In genomic region chr10:78049519-78050035, GRCm38 (mm10) we compare ENCODE assay signal across 28 mouse cellular contexts. TPM values are rescaled to one million over a fixed set of nuclear protein-coding genes. Genes with fewer than 3 reads are reported as not detected.
DNase-seq lines count a peak whose midpoint lies in the region; ATAC-seq and TF ChIP-seq lines count a peak whose summit lies in the region.
"Had no signal": no experiment of that assay in that cellular context is flagged by ENCODE, and none has a peak within 500 bp of the region (broad histone marks: within the 10 kb centered on the region; RNA-seq: fewer than 3 reads in every experiment).

No protein-coding gene starts in this region.

- intact Hi-C loops in heart, postnatal 14 days (cut with DNase I): no loop called here

- no peaks in the 10 kb centered on the region for H3K4me1 ChIP-seq in heart, embryonic 12.5 days (replicated peaks)
- H3K4me1 ChIP-seq in intestine, embryonic 15.5 days (replicated peaks): no peaks in the 10 kb centered on the region
- no peaks in the 10 kb centered on the region for H3K4me1 ChIP-seq in midbrain, postnatal 0 days (ENCODE audit: insufficient read depth, low read length)
- H3K4me1 ChIP-seq: embryonic facial prominence, embryonic 10.5 days; embryonic facial prominence, embryonic 12.5 days; forebrain, embryonic 13.5 days; forebrain, embryonic 15.5 days had no signal

- H3K27me3 ChIP-seq in heart, embryonic 12.5 days (replicated peaks): peaks cover 15% of the 10 kb centered on the region
- no peaks in the 10 kb centered on the region for H3K27me3 ChIP-seq in intestine, embryonic 15.5 days (replicated peaks)
- no peaks in the 10 kb centered on the region for H3K27me3 ChIP-seq in midbrain, postnatal 0 days (ENCODE audit: insufficient read depth, low read length)
- H3K27me3 ChIP-seq: embryonic facial prominence, embryonic 12.5 days; forebrain, embryonic 13.5 days; forebrain, embryonic 15.5 days; Patski had no signal

- WGBS in heart, embryonic 12.5 days: 44% methylated on average over 11 of the region's 11 CpGs
- 51% methylated on average over 11 of the region's 11 CpGs for WGBS in intestine, embryonic 15.5 days
- 60% methylated on average over 11 of the region's 11 CpGs for WGBS in midbrain, postnatal 0 days

- H3K4me3 ChIP-seq in heart, embryonic 12.5 days: no peak overlapping the region
- no peak overlapping the region for H3K4me3 ChIP-seq in intestine, embryonic 15.5 days (replicated peaks)
- no peak overlapping the region for H3K4me3 ChIP-seq in midbrain, postnatal 0 days (ENCODE audit: low read depth, low read length)
- H3K4me3 ChIP-seq: embryonic facial prominence, embryonic 10.5 days; embryonic facial prominence, embryonic 12.5 days; forebrain, embryonic 13.5 days; forebrain, embryonic 15.5 days had no signal

- TF ChIP-seq CTCF in midbrain, postnatal 0 days (IDR thresholded peaks at IDR 0.05): no peak

- H3K9ac ChIP-seq in heart, embryonic 12.5 days: no peak overlapping the region
- no peak overlapping the region for H3K9ac ChIP-seq in intestine, embryonic 15.5 days
- no peak overlapping the region for H3K9ac ChIP-seq in midbrain, postnatal 0 days (replicated peaks; ENCODE audit: low read length, poor library complexity, severe bottlenecking)
- H3K9ac ChIP-seq: embryonic facial prominence, embryonic 12.5 days; forebrain, embryonic 13.5 days; forebrain, embryonic 15.5 days; forebrain, postnatal 0 days had no signal

- H3K27ac ChIP-seq in heart, embryonic 12.5 days (ENCODE audit: poor library complexity, severe bottlenecking): no peak overlapping the region
- no peak overlapping the region for H3K27ac ChIP-seq in intestine, embryonic 15.5 days
- H3K27ac ChIP-seq in midbrain, postnatal 0 days (ENCODE audit: low read depth, low read length): no peak overlapping the region
- H3K27ac ChIP-seq: embryonic facial prominence, embryonic 10.5 days; embryonic facial prominence, embryonic 12.5 days; forebrain, embryonic 13.5 days; forebrain, embryonic 15.5 days had no signal

- DNase-seq in heart, postnatal 14 days: no peak
- DNase-seq in ES-CJ7 (ENCODE audit: low read depth, low spot score): peak; percentile 89
- DNase-seq in R1 (ENCODE audit: low read depth, low spot score): peak; percentile 95
- no peak for DNase-seq in midbrain, postnatal 0 days (ENCODE audit: low spot score)
- no peak for DNase-seq in frontal cortex, postnatal 10 days (ENCODE audit: low spot score in 2 of 2)
- DNase-seq: adrenal gland, adult 8-10 months; adrenal gland, postnatal 14 days; adrenal gland, postnatal 36 days; B cell, adult 2 months; cerebellum, adult 11-12 months; cerebellum, adult 2 months; cerebellum, adult 9-10 months; cerebellum, postnatal 10 days; cerebellum, postnatal 25 days; forebrain, postnatal 0 days had no signal

- ATAC-seq in heart, embryonic 12.5 days (ENCODE audit: insufficient number of reproducible peaks, low FRiP score): 0 out of 2 replicates have a peak, but pooled peaks have one; percentile 18
- ATAC-seq in intestine, embryonic 15.5 days: no peak
- ATAC-seq in midbrain, postnatal 0 days (ENCODE audit: low FRiP score): no peak
- ATAC-seq: activated CD4-positive, CD25-positive, alpha-beta regulatory T cell, adult 4 months; CD4-positive, CD25-positive, alpha-beta regulatory T cell, adult 4 months; forebrain, embryonic 13.5 days; forebrain, embryonic 15.5 days; forebrain, postnatal 0 days; Patski had no signal

- H3K9me3 ChIP-seq in heart, embryonic 12.5 days (replicated peaks): no peaks in the 10 kb centered on the region
- H3K9me3 ChIP-seq in intestine, embryonic 15.5 days: no peaks in the 10 kb centered on the region
- no peaks in the 10 kb centered on the region for H3K9me3 ChIP-seq in midbrain, postnatal 0 days (ENCODE audit: low read length)
- H3K9me3 ChIP-seq: embryonic facial prominence, embryonic 10.5 days; embryonic facial prominence, embryonic 12.5 days; forebrain, embryonic 13.5 days; forebrain, embryonic 15.5 days; G1E had no signal

- H3K36me3 ChIP-seq in heart, embryonic 12.5 days: no peaks in the 10 kb centered on the region
- no peaks in the 10 kb centered on the region for H3K36me3 ChIP-seq in intestine, embryonic 15.5 days
- H3K36me3 ChIP-seq in midbrain, postnatal 0 days (ENCODE audit: insufficient read depth, low read length): no peaks in the 10 kb centered on the region
- H3K36me3 ChIP-seq: embryonic facial prominence, embryonic 10.5 days; embryonic facial prominence, embryonic 12.5 days; forebrain, embryonic 15.5 days; G1E had no signal

- no peak overlapping the region for H3K4me2 ChIP-seq in heart, embryonic 12.5 days
- no peak overlapping the region for H3K4me2 ChIP-seq in intestine, embryonic 15.5 days (replicated peaks)
- no peak overlapping the region for H3K4me2 ChIP-seq in midbrain, postnatal 0 days (ENCODE audit: low read depth, low read length, poor library complexity, severe bottlenecking)
- H3K4me2 ChIP-seq: embryonic facial prominence, embryonic 12.5 days; forebrain, embryonic 13.5 days; forebrain, embryonic 15.5 days had no signal

RNA-seq across cellular contexts. Expression of gene Aire, which starts 6.2 kb away (rescaled TPM):
- 0.42 TPM in 1 of 2 replicates, not detected in the other for polyA plus RNA-seq in heart, embryonic 12.5 days (2016; fragmentation: Nextera tagmentation; extraction: Ambion mirVana)
- under 1 TPM in 1 of 2 experiments, not detected in 1; 0.12 TPM for total RNA-seq in heart, postnatal 14 days (2021)
- 0.15 and 0.28 TPM in 2 replicates for polyA plus RNA-seq in intestine, embryonic 15.5 days (2015; fragmentation: Nextera tagmentation; extraction: Ambion mirVana)
- total RNA-seq in midbrain, postnatal 0 days (2014; rRNA removed): 0.16 and 0.33 TPM in 2 replicates
- 0.20 and 0.31 TPM in 2 replicates for polyA plus RNA-seq in midbrain, postnatal 0 days (2015; fragmentation: Nextera tagmentation; extraction: Ambion mirVana)
- total RNA-seq: adrenal gland, adult 18-20 months; adrenal gland, adult 8-10 months; adrenal gland, postnatal 14 days; adrenal gland, postnatal 36 days; forebrain, postnatal 0 days; G1E had no signal
- polyA plus RNA-seq: embryonic facial prominence, embryonic 14.5 days; forebrain, embryonic 13.5 days had no signal

RNA-seq across cellular contexts. Expression of gene Dnmt3l, which starts 7.8 kb away (rescaled TPM):
- polyA plus RNA-seq in heart, embryonic 12.5 days (2016; fragmentation: Nextera tagmentation; extraction: Ambion mirVana): not detected in 2 replicates
- total RNA-seq in heart, postnatal 14 days (2021): not detected
- 0.11 and 0.31 TPM in 2 replicates for polyA plus RNA-seq in intestine, embryonic 15.5 days (2015; fragmentation: Nextera tagmentation; extraction: Ambion mirVana)
- not detected in 2 replicates for total RNA-seq in midbrain, postnatal 0 days (2014; rRNA removed)
- polyA plus RNA-seq in midbrain, postnatal 0 days (2015; fragmentation: Nextera tagmentation; extraction: Ambion mirVana): not detected in 2 replicates
- total RNA-seq: forebrain, postnatal 0 days had no signal
- polyA plus RNA-seq: activated CD4-positive, CD25-positive, alpha-beta regulatory T cell, adult 4 months; CD4-positive, CD25-positive, alpha-beta regulatory T cell, adult 4 months; embryonic facial prominence, embryonic 10.5 days; embryonic facial prominence, embryonic 14.5 days; forebrain, embryonic 11.5 days; forebrain, embryonic 13.5 days; forebrain, embryonic 15.5 days; forebrain, postnatal 0 days; G1E had no signal

RNA-seq across cellular contexts. Expression of gene Icosl, which starts 19.5 kb away (rescaled TPM):
- polyA plus RNA-seq in heart, embryonic 12.5 days (2016; fragmentation: Nextera tagmentation; extraction: Ambion mirVana): 1.5 and 1.6 TPM in 2 replicates
- 1 to 10 TPM; 5.5 to 6.0 TPM for total RNA-seq in heart, postnatal 14 days (2021)
- 4.7 and 4.8 TPM in 2 replicates for polyA plus RNA-seq in intestine, embryonic 15.5 days (2015; fragmentation: Nextera tagmentation; extraction: Ambion mirVana)
- total RNA-seq in midbrain, postnatal 0 days (2014; rRNA removed): 1.7 and 1.8 TPM in 2 replicates
- polyA plus RNA-seq in midbrain, postnatal 0 days (2015; fragmentation: Nextera tagmentation; extraction: Ambion mirVana): 0.76 and 0.85 TPM in 2 replicates
- polyA plus RNA-seq: G1E had no signal

RNA-seq across cellular contexts. Expression of gene Pfkl, which starts 39.7 kb away (rescaled TPM):
- 220 and 226 TPM in 2 replicates for polyA plus RNA-seq in heart, embryonic 12.5 days (2016; fragmentation: Nextera tagmentation; extraction: Ambion mirVana)
- 100 to 1,000 TPM; 104 to 107 TPM for total RNA-seq in heart, postnatal 14 days (2021)
- polyA plus RNA-seq in intestine, embryonic 15.5 days (2015; fragmentation: Nextera tagmentation; extraction: Ambion mirVana): 252 and 254 TPM in 2 replicates
- total RNA-seq in midbrain, postnatal 0 days (2014; rRNA removed): 165 and 166 TPM in 2 replicates
- polyA plus RNA-seq in midbrain, postnatal 0 days (2015; fragmentation: Nextera tagmentation; extraction: Ambion mirVana): 98.5 and 104 TPM in 2 replicates

Comparison
In these comparisons a context has a peak if more than half of its experiments do, and no peak if none do; other contexts are left out.
1. DNase-seq: peak in ES-CJ7 (single experiment) and R1 (single experiment); none in heart, postnatal 14 days (0 of 2), midbrain, postnatal 0 days (single experiment) and frontal cortex, postnatal 10 days (0 of 2).